Mouse (Mus musculus) CH12.LX (cell line): ENCODE measurements around the gene Gm49450. TPM values are rescaled to one million over a fixed set of nuclear protein-coding genes. Genes with fewer than 3 reads are reported as not detected.

ENCODE experiments used
- DNase-seq: peaks from one replicate; pipeline ENCODE4 v3.0.0-alpha.2; 2013; ENCODE audit errors: extremely low read depth
- H3K27ac ChIP-seq: 2 replicates; pipeline ENCODE4 v1.5.1; 2012; ENCODE audit warnings: low read depth, mild to moderate bottlenecking, control low read depth, moderate library complexity; ENCODE audit not compliant: insufficient read depth
- H3K27me3 ChIP-seq: replicated peaks from 2 replicates; pipeline ENCODE3; 2012; ENCODE audit warnings: inconsistent platforms
- H3K36me3 ChIP-seq, 2 experiments: replicated peaks in 1 of 2; 2 replicates each; pipeline versions ENCODE3 to v1.6.1; 2012; ENCODE audit warnings: inconsistent platforms in 1 of 2, low read length in 1 of 2, mild to moderate bottlenecking in 1 of 2, mixed read lengths in 1 of 2, moderate library complexity in 1 of 2; ENCODE audit not compliant: control insufficient read depth in 1 of 2, insufficient read depth in 1 of 2
- H3K4me1 ChIP-seq, 2 experiments: 2 replicates each; pipeline ENCODE4 v1.6.1; 2012; ENCODE audit warnings: inconsistent platforms in 1 of 2, moderate library complexity in 1 of 2; ENCODE audit not compliant: insufficient read depth in 2 of 2, control insufficient read depth in 1 of 2
- H3K4me2 ChIP-seq: 2 replicates; pipeline ENCODE4 v1.6.1; 2012; ENCODE audit warnings: low read depth, mild to moderate bottlenecking, control low read depth; ENCODE audit not compliant: poor library complexity, insufficient read depth, severe bottlenecking
- H3K4me3 ChIP-seq, 3 experiments: fragments of 150-350 bp in 1 of 3; sonication (generic) in 1 of 3; replicated peaks in 1 of 3; 2 replicates each; pipeline versions ENCODE3 to v1.5.1; 2011 to 2012; ENCODE audit warnings: low read depth in 2 of 3, low read length in 2 of 3, mild to moderate bottlenecking in 2 of 3, moderate library complexity in 2 of 3, control low read depth in 1 of 3, improper control_type of control experiment in 1 of 3, inconsistent platforms in 1 of 3, mixed read lengths in 1 of 3; ENCODE audit not compliant: poor library complexity in 1 of 3
- H3K79me2 ChIP-seq: replicated peaks from 2 replicates; pipeline ENCODE4 v1.6.1; 2012; ENCODE audit warnings: mild to moderate bottlenecking, moderate library complexity; ENCODE audit not compliant: control insufficient read depth, poor library complexity, insufficient read depth, severe bottlenecking; ENCODE audit errors: extremely low read depth
- H3K9ac ChIP-seq: 2 replicates; pipeline ENCODE4 v1.6.1; 2012; ENCODE audit warnings: low read depth, mild to moderate bottlenecking, control low read depth, moderate library complexity; ENCODE audit not compliant: insufficient read depth
- H3K9me3 ChIP-seq: replicated peaks from 2 replicates; pipeline ENCODE3; 2012; ENCODE audit warnings: low read length, inconsistent platforms, mixed read lengths
- BHLHE40 ChIP-seq: IDR thresholded peaks from 2 replicates; pipeline ENCODE4 v1.6.1; 2011; ENCODE audit warnings: mild to moderate bottlenecking, low read depth, low read length, improper control_type of control experiment
- CHD2 ChIP-seq: IDR thresholded peaks from 2 replicates; pipeline ENCODE4 v1.6.1; 2011; ENCODE audit warnings: low read length, improper control_type of control experiment
- CTCF ChIP-seq, 2 experiments: IDR thresholded peaks in 1 of 2; conservative IDR thresholded peaks in 1 of 2; 2 replicates each; pipeline ENCODE4 v1.5.1; 2011 to 2012; ENCODE audit warnings: low read depth in 2 of 2, low read length in 2 of 2, improper control_type of control experiment in 1 of 2, inconsistent platforms in 1 of 2, mild to moderate bottlenecking in 1 of 2, moderate library complexity in 1 of 2
- E2F4 ChIP-seq: IDR thresholded peaks from 2 replicates; pipeline ENCODE4 v1.6.1; 2011; ENCODE audit warnings: low read depth, low read length, improper control_type of control experiment; ENCODE audit not compliant: insufficient replicate concordance
- ELF1 ChIP-seq: IDR thresholded peaks from 2 replicates; pipeline ENCODE4 v1.6.1; 2014; ENCODE audit warnings: low read depth, mild to moderate bottlenecking, inconsistent platforms, low read length, improper control_type of control experiment
- ETS1 ChIP-seq: conservative IDR thresholded peaks from 2 replicates; pipeline ENCODE4 v1.6.1; 2012; ENCODE audit warnings: low read depth, mild to moderate bottlenecking, inconsistent platforms, low read length, improper control_type of control experiment, moderate library complexity
- GABPA ChIP-seq: IDR thresholded peaks from 2 replicates; pipeline ENCODE4 v1.6.1; 2012; ENCODE audit warnings: low read depth, low read length, improper control_type of control experiment, inconsistent platforms; ENCODE audit not compliant: insufficient replicate concordance
- HCFC1 ChIP-seq: IDR thresholded peaks from 2 replicates; pipeline ENCODE4 v1.6.1; 2012; ENCODE audit warnings: low read depth, mild to moderate bottlenecking, inconsistent platforms, low read length, improper control_type of control experiment
- JUND ChIP-seq: conservative IDR thresholded peaks from 2 replicates; pipeline ENCODE4 v1.6.1; 2011; ENCODE audit warnings: low read depth, low read length, improper control_type of control experiment
- MAFK ChIP-seq: IDR thresholded peaks from 2 replicates; pipeline ENCODE4 v1.6.1; 2011; ENCODE audit warnings: low read length, improper control_type of control experiment; ENCODE audit not compliant: insufficient replicate concordance
- MXI1 ChIP-seq: IDR thresholded peaks from 2 replicates; pipeline ENCODE4 v1.6.1; 2011; ENCODE audit warnings: mild to moderate bottlenecking, low read depth, low read length, improper control_type of control experiment
- NELFE ChIP-seq: IDR thresholded peaks from 2 replicates; pipeline ENCODE4 v1.6.1; 2011; ENCODE audit warnings: low read depth, low read length, improper control_type of control experiment
- NRF1 ChIP-seq: IDR thresholded peaks from 2 replicates; pipeline ENCODE4 v1.6.1; 2014; ENCODE audit warnings: low read depth, mild to moderate bottlenecking, inconsistent platforms, low read length, improper control_type of control experiment, moderate library complexity
- POLR2AphosphoS2 ChIP-seq: IDR thresholded peaks from 2 replicates; pipeline ENCODE4 v1.6.1; 2011; ENCODE audit warnings: low read depth, low read length, improper control_type of control experiment
- RAD21 ChIP-seq: IDR thresholded peaks from 2 replicates; pipeline ENCODE4 v1.6.1; 2011; ENCODE audit warnings: low read depth, mild to moderate bottlenecking, low read length, improper control_type of control experiment, moderate library complexity
- SIN3A ChIP-seq: IDR thresholded peaks from 2 replicates; pipeline ENCODE4 v1.6.1; 2012; ENCODE audit warnings: low read length, improper control_type of control experiment, inconsistent platforms
- SMC3 ChIP-seq: IDR thresholded peaks from 2 replicates; pipeline ENCODE4 v1.6.1; 2011; ENCODE audit warnings: low read depth, low read length, improper control_type of control experiment
- TBP ChIP-seq: conservative IDR thresholded peaks from 2 replicates; pipeline ENCODE4 v1.6.1; 2011; ENCODE audit warnings: low read depth, low read length, improper control_type of control experiment
- USF2 ChIP-seq: conservative IDR thresholded peaks from 2 replicates; pipeline ENCODE4 v1.6.1; 2011; ENCODE audit warnings: low read depth, low read length, improper control_type of control experiment
- ZKSCAN1 ChIP-seq: IDR thresholded peaks from 2 replicates; pipeline ENCODE4 v1.6.1; 2012; ENCODE audit warnings: low read depth, inconsistent platforms, low read length, improper control_type of control experiment, borderline replicate concordance
- ZMIZ1 ChIP-seq: IDR thresholded peaks from 2 replicates; pipeline ENCODE4 v1.6.1; 2012; ENCODE audit warnings: low read depth, mild to moderate bottlenecking, inconsistent platforms, low read length, improper control_type of control experiment
- dilution Hi-C: fragments of 300-500 bp; cut with MboI; formaldehyde crosslinking; loops from 2 replicates; pipeline ENCODE4 v1.14.3; 2020; ENCODE audit warnings: low sequenced_read_pairs; ENCODE audit not compliant: extremely low pct_unique_long_range_greater_than_20kb, extremely low pct_ligation_motif_present
- in situ Hi-C: fragments of 300-500 bp; cut with MboI; formaldehyde crosslinking; loops from 3 replicates; pipeline ENCODE4 v1.14.3; 2019; ENCODE audit warnings: low sequenced_read_pairs, low pct_ligation_motif_present, low pct_unique_long_range_greater_than_20kb, mixed read lengths
- polyA plus RNA-seq: library from polyadenylated mRNA; unstranded; fragments of >175 nt; gene quantifications from 2 replicates; pipeline ENCODE4 v1.2.1, GENCODE M21; 2012; ENCODE audit warnings: low read depth; ENCODE audit not compliant: insufficient read length
- total RNA-seq, 2 experiments: library from RNA; depleted of rRNA; stranded (reverse); fragments of 300-350 nt in 1 of 2; fragments of >200 nt in 1 of 2; gene quantifications; 2 replicates each; pipeline ENCODE4 v1.2.3; 2012 to 2014

Gm49450 gene
- total and polyA plus RNA-seq, 3 experiments: 0.38 to 125 (median 4.7) TPM

- Histone ChIP-seq H3K27ac (no peak overlapping the region), H3K4me3 (no peak overlapping the region), H3K4me2 (no peak overlapping the region), H3K27me3 (no peaks in the 10 kb centered on the region), H3K4me1 (no peaks in the 10 kb centered on the region), H3K9me3 (no peaks in the 10 kb centered on the region), H3K36me3 (peaks cover 0 to 22% of the 10 kb centered on the region in 2 experiments), H3K9ac (no peak overlapping the region), H3K79me2 (no peaks in the 10 kb centered on the region)
- in situ Hi-C loops (loop anchor here (25.0 kb wide), 2 partner anchors 1281 to 1356 kb away; no protein-coding TSS in a partner anchor), dilution Hi-C loops (no loop called here)
- DNase-seq: no peak
- TF ChIP-seq ETS1 (no peak), CTCF (conservative IDR thresholded peaks at IDR 0.05 in 1 of 2, IDR thresholded peaks at IDR 0.05 in 1 of 2; ENCODE audit: low read depth in 2 of 2, low read length in 2 of 2) (no peak), TBP (no peak), E2F4 (no peak), SMC3 (no peak), POLR2AphosphoS2 (no peak), GABPA (no peak), MXI1 (no peak), NELFE (no peak), ZMIZ1 (no peak), RAD21 (no peak), ELF1 (no peak), JUND (no peak), HCFC1 (no peak), BHLHE40 (no peak)
These were observed 10.2 kb downstream of the Gm49450 start for GRCm38 (mm10) chr15:98943133-98943532.

- H3K27ac ChIP-seq: no peak overlapping the region
- no peak for TF ChIP-seq CHD2
- no peak for TF ChIP-seq SMC3
- TF ChIP-seq ELF1: no peak
- TF ChIP-seq NRF1: no peak
- TF ChIP-seq ZKSCAN1: no peak
- no peak for TF ChIP-seq USF2
- TF ChIP-seq MAFK: no peak
- no peak for TF ChIP-seq MXI1
- no peak for TF ChIP-seq SIN3A
- no peak for TF ChIP-seq POLR2AphosphoS2
- TF ChIP-seq RAD21: no peak
- TF ChIP-seq, all 38 proteins: peak for 0
- dilution Hi-C loops (no loop called here), in situ Hi-C loops (loop anchor here (25.0 kb wide), 2 partner anchors 1280 to 1355 kb away; no protein-coding TSS in a partner anchor)
- no peak for DNase-seq
- Histone ChIP-seq H3K4me3 (no peak overlapping the region), H3K4me1 (peaks cover 3 to 4% of the 10 kb centered on the region in 2 experiments; a peak in 3 of 4 replicates), H3K9ac (no peak overlapping the region), H3K9me3 (no peaks in the 10 kb centered on the region), H3K36me3 (peaks cover 0 to 25% of the 10 kb centered on the region in 2 experiments), H3K27me3 (no peaks in the 10 kb centered on the region), H3K79me2 (no peaks in the 10 kb centered on the region), H3K4me2 (no peak overlapping the region)
These were observed 11.3 kb downstream of the Gm49450 start for GRCm38 (mm10) chr15:98942081-98942480.
